Mouse (Mus musculus) splenic B cell, adult 2 months (primary cell): ENCODE data around the gene Susd6.

ENCODE experiments used
- DNase-seq: peaks from one replicate; pipeline ENCODE4 v3.0.0-alpha.2; 2011; ENCODE audit warnings: low read depth, low spot score
- H3K27me3 ChIP-seq: 2 replicates; pipeline ENCODE4 v1.6.1; 2012; ENCODE audit warnings: mild to moderate bottlenecking, low read length, moderate library complexity, mixed read lengths; ENCODE audit not compliant: control insufficient read depth, poor library complexity, insufficient read depth, severe bottlenecking
- H3K36me3 ChIP-seq: 2 replicates; pipeline ENCODE4 v1.6.1; 2012; ENCODE audit warnings: mild to moderate bottlenecking, low read length, moderate library complexity, mixed read lengths; ENCODE audit not compliant: control insufficient read depth, poor library complexity, insufficient read depth, severe bottlenecking

Gene Susd6

GRCm38 (mm10) chr12:80852001-80852400, 61.7 kb downstream of the Susd6 start:
- DNase-seq = no peak
- Histone ChIP-seq H3K36me3 (0 out of 2 replicates have a peak, but pooled peaks cover 2% of the 10 kb centered on the region), H3K27me3 (no peaks in the 10 kb centered on the region)

- H3K27me3 ChIP-seq = no peaks in the 10 kb centered on the region
- DNase-seq = no peak
- H3K36me3 ChIP-seq = 0 out of 2 replicates have a peak, but pooled peaks cover 2% of the 10 kb centered on the region
These were observed 63.4 kb downstream of the Susd6 start for GRCm38 (mm10) chr12:80853737-80854136.

- Histone ChIP-seq H3K36me3 (0 out of 2 replicates have a peak, but pooled peaks cover 2% of the 10 kb centered on the region), H3K27me3 (no peaks in the 10 kb centered on the region)
- no peak for DNase-seq
These were observed 64.4 kb downstream of the Susd6 start for GRCm38 (mm10) chr12:80854671-80855070.

- Histone ChIP-seq H3K27me3 (no peaks in the 10 kb centered on the region), H3K36me3 (peaks cover 4% of the 10 kb centered on the region; the same call in 1 of the 2 replicates)
- no peak for DNase-seq
These were observed 64.8 kb downstream of the Susd6 start for GRCm38 (mm10) chr12:80855100-80855499.

- no peak for DNase-seq
- H3K36me3 ChIP-seq = peaks cover 4% of the 10 kb centered on the region; the same call in 1 of the 2 replicates
These were observed 65.3 kb downstream of the Susd6 start for GRCm38 (mm10) chr12:80855581-80855980.

GRCm38 (mm10) chr12:80857636-80858293, 67.5 kb downstream of the Susd6 start:
- peaks cover 2% of the 10 kb centered on the region; the same call in 1 of the 2 replicates for H3K36me3 ChIP-seq
- DNase-seq = no peak
- no peaks in the 10 kb centered on the region for H3K27me3 ChIP-seq

More at GRCm38 (mm10) chr12:80855581-80855980, 65.3 kb downstream of the Susd6 start:
- no peaks in the 10 kb centered on the region for H3K27me3 ChIP-seq

- no peak for DNase-seq
- Histone ChIP-seq H3K27me3 (no peaks in the 10 kb centered on the region), H3K36me3 (peaks cover 2% of the 10 kb centered on the region; the same call in 1 of the 2 replicates)
These were observed 68.0 kb downstream of the Susd6 start for GRCm38 (mm10) chr12:80858307-80858706.

GRCm38 (mm10) chr12:80861916-80862315, 71.6 kb downstream of the Susd6 start:
- no peaks in the 10 kb centered on the region for H3K27me3 ChIP-seq
- DNase-seq = no peak

GRCm38 (mm10) chr12:80863370-80863769, 73.1 kb downstream of the Susd6 start:
- DNase-seq = no peak
- Histone ChIP-seq H3K36me3 (peaks cover 6% of the 10 kb centered on the region), H3K27me3 (no peaks in the 10 kb centered on the region)

More at GRCm38 (mm10) chr12:80861916-80862315, 71.6 kb downstream of the Susd6 start:
- H3K36me3 ChIP-seq = peaks cover 5% of the 10 kb centered on the region

- DNase-seq = no peak
- Histone ChIP-seq H3K36me3 (peaks cover 9% of the 10 kb centered on the region), H3K27me3 (no peaks in the 10 kb centered on the region)
These were observed 74.9 kb downstream of the Susd6 start for GRCm38 (mm10) chr12:80865175-80865574.

- H3K27me3 ChIP-seq = no peaks in the 10 kb centered on the region
- H3K36me3 ChIP-seq = peaks cover 12% of the 10 kb centered on the region
- no peak for DNase-seq
These were observed 75.7 kb downstream of the Susd6 start for GRCm38 (mm10) chr12:80866023-80866422.

GRCm38 (mm10) chr12:80867083-80867482, 76.8 kb downstream of the Susd6 start:
- H3K27me3 ChIP-seq = no peaks in the 10 kb centered on the region

GRCm38 (mm10) chr12:80868401-80868800, 78.1 kb downstream of the Susd6 start:
- H3K27me3 ChIP-seq = no peaks in the 10 kb centered on the region
- no peak for DNase-seq

More at GRCm38 (mm10) chr12:80867083-80867482, 76.8 kb downstream of the Susd6 start:
- no peak for DNase-seq
- H3K36me3 ChIP-seq = peaks cover 12% of the 10 kb centered on the region

GRCm38 (mm10) chr12:80877215-80878092, 87.1 kb downstream of the Susd6 start:
- peaks cover 12% of the 10 kb centered on the region for H3K36me3 ChIP-seq
- no peaks in the 10 kb centered on the region for H3K27me3 ChIP-seq
- DNase-seq = no peak

More at GRCm38 (mm10) chr12:80868401-80868800, 78.1 kb downstream of the Susd6 start:
- peaks cover 12% of the 10 kb centered on the region for H3K36me3 ChIP-seq

- Histone ChIP-seq H3K27me3 (no peaks in the 10 kb centered on the region), H3K36me3 (peaks cover 12% of the 10 kb centered on the region)
- no peak for DNase-seq
These were observed 87.8 kb downstream of the Susd6 start for GRCm38 (mm10) chr12:80878093-80878430.
